Mouse (Mus musculus) heart, postnatal 36 days (tissue): ENCODE data around the gene Nmnat3. TPM values are rescaled to one million over a fixed set of nuclear protein-coding genes. Genes with fewer than 3 reads are reported as not detected.

ENCODE experiments used
- DNase-seq, 2 experiments: peaks; one replicate each; pipeline ENCODE4 v3.0.0; 2021 to 2022
- intact Hi-C: fragments of 180-260 bp; cut with DNase I; formaldehyde crosslinking; loops from one replicate; pipeline ENCODE4 v1.15.1; 2025
- total RNA-seq, 2 experiments: library from RNA; stranded (reverse); gene quantifications; 2 replicates each; pipeline ENCODE4 v1.2.3; 2021

Gene Nmnat3
- total RNA-seq, 2 experiments from 2014 or later = 13.5 to 15.0 TPM

- intact Hi-C loops = no loop called here
- no peak for DNase-seq
These were observed 163.7 kb downstream of the Nmnat3 start for GRCm38 (mm10) chr9:98450976-98451375.

DNA sequence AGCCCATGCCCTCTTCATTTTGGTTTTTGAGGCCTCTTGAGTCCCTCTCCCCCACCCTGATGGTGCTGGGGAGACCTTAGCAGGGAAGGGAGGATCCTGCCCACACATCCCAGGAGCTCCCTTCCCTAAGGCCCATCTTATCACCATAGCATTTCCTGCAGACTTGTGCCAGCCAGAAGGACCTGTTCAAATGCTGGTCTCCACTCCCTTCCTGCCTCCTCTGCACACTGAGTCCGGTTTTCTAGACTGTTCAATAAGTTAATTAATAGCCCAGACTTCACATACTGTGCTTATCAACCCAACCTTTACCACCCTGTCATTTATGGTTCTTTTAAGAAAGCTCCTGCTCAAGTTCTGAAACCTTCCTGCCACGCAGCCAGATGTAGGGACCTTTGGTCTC lies 179.5 kb downstream of the Nmnat3 start:
- intact Hi-C loops = no loop called here
- no peak for DNase-seq

Other genes with a start within 250 kb of the Nmnat3 start
- gene Rbp1, start 135.5 kb downstream of the Nmnat3 start, total RNA-seq = 1 to 10 TPM; 6.7 to 7.5 TPM
- not detected for gene Rbp2, start 198.7 kb downstream of the Nmnat3 start, total RNA-seq